ENCODE assay signal across 13 mouse cellular contexts in the genomic region with DNA sequence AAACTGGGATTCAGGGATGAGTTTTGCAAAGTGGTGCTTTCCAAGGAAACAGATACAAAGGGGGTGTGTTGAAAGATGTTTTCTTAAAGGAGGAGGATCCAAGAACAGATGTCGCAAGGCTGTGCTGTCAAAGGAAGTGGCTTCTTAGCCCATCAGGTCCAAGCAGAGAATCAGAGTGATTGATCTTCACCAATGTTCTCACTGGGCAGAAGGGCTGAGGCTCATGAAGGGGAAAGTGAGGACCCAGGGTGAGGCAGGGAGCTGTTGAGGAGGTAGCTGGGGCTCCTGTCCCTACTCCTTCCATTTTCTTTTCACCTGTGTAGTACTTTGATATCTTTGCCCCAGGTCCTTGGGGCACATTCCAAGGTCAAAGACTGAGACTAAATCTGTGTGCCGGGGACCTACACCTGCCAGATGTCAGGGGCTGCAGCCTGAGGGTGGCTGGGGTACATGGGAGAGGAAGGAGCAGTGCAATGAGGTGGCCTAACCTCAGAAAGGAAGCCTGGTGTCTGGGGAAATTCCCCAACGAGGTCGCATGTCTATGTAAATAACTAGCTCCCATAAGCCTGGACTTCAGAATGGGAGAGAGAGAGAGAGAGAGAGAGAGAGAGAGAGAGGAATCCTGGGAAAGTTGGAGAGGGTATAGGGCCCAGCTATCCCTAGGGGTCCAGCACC. TPM values are rescaled to one million over a fixed set of nuclear protein-coding genes. Genes with fewer than 3 reads are reported as not detected.
A peak's percentile ranks its signal among the peaks of the same experiment; 100 is the strongest.
DNase-seq lines count a peak whose midpoint lies in the region; ATAC-seq and TF ChIP-seq lines count a peak whose summit lies in the region.
"Had no signal": no experiment of that assay in that cellular context is flagged by ENCODE, and none has a peak within 500 bp of the region (broad histone marks: within the 10 kb centered on the region; RNA-seq: fewer than 3 reads in every experiment).

No protein-coding gene starts in this region.

- H3K4me2 ChIP-seq in heart, embryonic 16.5 days (ENCODE audit: low read depth, low read length): no peak overlapping the region
- no peak overlapping the region for H3K4me2 ChIP-seq in intestine, embryonic 15.5 days (replicated peaks)
- H3K4me2 ChIP-seq in kidney, embryonic 16.5 days (replicated peaks; ENCODE audit: low read depth, low read length): no peak overlapping the region
- H3K4me2 ChIP-seq: lung, embryonic 14.5 days had no signal

- TF ChIP-seq EP300 in ES-Bruce4 (IDR thresholded peaks at IDR 0.05; ENCODE audit: insufficient read depth, low read depth, low read length): no peak

- no peaks in the 10 kb centered on the region for H3K36me3 ChIP-seq in heart, embryonic 16.5 days (ENCODE audit: control insufficient read depth, insufficient read depth)
- H3K36me3 ChIP-seq in ES-Bruce4 (ENCODE audit: control insufficient read depth, insufficient read depth, low read length, poor library complexity, severe bottlenecking): no peaks in the 10 kb centered on the region
- no peaks in the 10 kb centered on the region for H3K36me3 ChIP-seq in intestine, embryonic 15.5 days
- H3K36me3 ChIP-seq in kidney, embryonic 16.5 days (ENCODE audit: insufficient read depth, low read length): no peaks in the 10 kb centered on the region
- H3K36me3 ChIP-seq: limb, embryonic 10.5 days had no signal

- peaks cover 3% of the 10 kb centered on the region; the same call in 1 of the 2 replicates for H3K9me3 ChIP-seq in heart, embryonic 16.5 days (replicated peaks; ENCODE audit: control insufficient read depth, low read length)
- H3K9me3 ChIP-seq in ES-Bruce4 (replicated peaks; ENCODE audit: control insufficient read depth, insufficient read depth, low read length, poor library complexity, severe bottlenecking): 0 out of 2 replicates have a peak, but pooled peaks cover 6% of the 10 kb centered on the region
- H3K9me3 ChIP-seq in intestine, embryonic 15.5 days: no peaks in the 10 kb centered on the region
- H3K9me3 ChIP-seq in kidney, embryonic 16.5 days (ENCODE audit: low read length): no peaks in the 10 kb centered on the region
- H3K9me3 ChIP-seq: limb, embryonic 10.5 days had no signal

- 0 out of 2 replicates have a peak overlapping the region, but pooled peaks have one; percentile 1 for H3K27ac ChIP-seq in heart, embryonic 16.5 days (ENCODE audit: low read length)
- peak overlapping the region; percentile 58 for H3K27ac ChIP-seq in ES-Bruce4 (ENCODE audit: insufficient read depth, low read length)
- H3K27ac ChIP-seq in intestine, embryonic 15.5 days: no peak overlapping the region
- no peak overlapping the region for H3K27ac ChIP-seq in kidney, embryonic 16.5 days (ENCODE audit: low read length)
- H3K27ac ChIP-seq: limb, embryonic 10.5 days had no signal

- no peak for ATAC-seq in heart, embryonic 16.5 days (replicated peaks; ENCODE audit: extremely low read depth, insufficient read depth, low FRiP score)
- ATAC-seq in intestine, embryonic 15.5 days: peak; percentile 21; the same call in 1 of the 2 replicates
- no peak for ATAC-seq in kidney, embryonic 16.5 days (ENCODE audit: low FRiP score, low TSS enrichment)

- no peak for DNase-seq in heart, adult 9 months (ENCODE audit: low spot score in 2 of 2)
- DNase-seq in thymus, postnatal 0 days (ENCODE audit: low spot score): peak; percentile 39
- DNase-seq in cerebellum, adult 18-20 months: no peak
- no peak for DNase-seq in cerebellum, adult 11-12 months
- DNase-seq: cerebellum, adult 8-10 months; heart, postnatal 36 days; lung, embryonic 14.5 days had no signal

- H3K9ac ChIP-seq in heart, embryonic 16.5 days (ENCODE audit: low read length): no peak overlapping the region
- no peak overlapping the region for H3K9ac ChIP-seq in ES-Bruce4 (ENCODE audit: low read depth, poor library complexity, severe bottlenecking)
- no peak overlapping the region for H3K9ac ChIP-seq in intestine, embryonic 15.5 days
- H3K9ac ChIP-seq in kidney, embryonic 16.5 days (replicated peaks; ENCODE audit: low read length): no peak overlapping the region
- H3K9ac ChIP-seq: lung, embryonic 14.5 days had no signal

- H3K4me1 ChIP-seq in heart, embryonic 16.5 days (ENCODE audit: control insufficient read depth, insufficient read depth, low read length): peaks cover 16% of the 10 kb centered on the region
- peaks cover 8% of the 10 kb centered on the region for H3K4me1 ChIP-seq in ES-Bruce4 (ENCODE audit: control insufficient read depth, insufficient read depth, low read length)
- H3K4me1 ChIP-seq in intestine, embryonic 15.5 days (replicated peaks): peaks cover 17% of the 10 kb centered on the region
- peaks cover 9% of the 10 kb centered on the region for H3K4me1 ChIP-seq in kidney, embryonic 16.5 days (ENCODE audit: insufficient read depth, low read length)

- no peak for TF ChIP-seq CTCF in ES-Bruce4 (IDR thresholded peaks at IDR 0.05; ENCODE audit: low read depth, low read length)

- H3K4me3 ChIP-seq in heart, embryonic 16.5 days (ENCODE audit: low read length): no peak overlapping the region
- no peak overlapping the region for H3K4me3 ChIP-seq in ES-Bruce4 (ENCODE audit: low read depth, low read length)
- H3K4me3 ChIP-seq in intestine, embryonic 15.5 days (replicated peaks): no peak overlapping the region
- no peak overlapping the region for H3K4me3 ChIP-seq in kidney, embryonic 16.5 days (ENCODE audit: low read length)
- H3K4me3 ChIP-seq: erythroblast, embryonic 14.5 days; limb, embryonic 10.5 days had no signal

- TF ChIP-seq POLR2A in ES-Bruce4 (IDR thresholded peaks at IDR 0.05; ENCODE audit: insufficient read depth, low read length): no peak

- H3K27me3 ChIP-seq in heart, embryonic 16.5 days (ENCODE audit: control insufficient read depth, insufficient read depth, low read length): no peaks in the 10 kb centered on the region
- no peaks in the 10 kb centered on the region for H3K27me3 ChIP-seq in ES-Bruce4 (ENCODE audit: control insufficient read depth, insufficient read depth, low read length, poor library complexity, severe bottlenecking)
- H3K27me3 ChIP-seq in intestine, embryonic 15.5 days (replicated peaks): no peaks in the 10 kb centered on the region
- H3K27me3 ChIP-seq in kidney, embryonic 16.5 days (ENCODE audit: insufficient read depth, low read length): no peaks in the 10 kb centered on the region

- 33% methylated on average over 4 of the region's 4 CpGs for WGBS in heart, embryonic 16.5 days
- 26% methylated on average over 4 of the region's 4 CpGs for WGBS in intestine, embryonic 15.5 days
- WGBS in kidney, embryonic 16.5 days: 31% methylated on average over 4 of the region's 4 CpGs

RNA-seq across cellular contexts. Expression of gene Tnip1, which starts 9.5 kb away (rescaled TPM):
- polyA plus RNA-seq in heart, embryonic 16.5 days (2015; fragmentation: Nextera tagmentation; extraction: Ambion mirVana): 20.0 and 24.7 TPM in 2 replicates
- 33.2 and 42.6 TPM in 2 replicates for polyA plus RNA-seq in ES-Bruce4 (2011; ENCODE audit: insufficient read depth, insufficient read length, low read depth, missing spikeins)
- polyA plus RNA-seq in intestine, embryonic 15.5 days (2015; fragmentation: Nextera tagmentation; extraction: Ambion mirVana): 22.7 and 24.5 TPM in 2 replicates
- polyA plus RNA-seq in thymus, postnatal 0 days (2015; fragmentation: Nextera tagmentation; extraction: Ambion mirVana): 40.6 and 40.8 TPM in 2 replicates
- 20.2 and 22.0 TPM in 2 replicates for polyA plus RNA-seq in kidney, embryonic 16.5 days (2015; fragmentation: Nextera tagmentation; extraction: Ambion mirVana)

Comparison
In these comparisons a context has a peak if more than half of its experiments do, and no peak if none do; other contexts are left out.
1. H3K27ac ChIP-seq: peak in heart, embryonic 16.5 days (single experiment) and ES-Bruce4 (single experiment); none in intestine, embryonic 15.5 days (single experiment) and kidney, embryonic 16.5 days (single experiment).